Mouse (Mus musculus) heart, embryonic 10.5 days (tissue): Measurements from ENCODE around the gene Pdzd9. TPM values are rescaled to one million over a fixed set of nuclear protein-coding genes. Genes with fewer than 3 reads are reported as not detected.

Experiments
- DNase-seq: peaks from one replicate; pipeline ENCODE4 v3.0.0-alpha.2; 2017; ENCODE audit warnings: low spot score
- H3K27ac ChIP-seq: fragments of 300-500 bp; sonication (generic); 2 replicates; pipeline ENCODE4 v1.5.1; 2016; ENCODE audit warnings: mild to moderate bottlenecking
- H3K27me3 ChIP-seq: fragments of 300-500 bp; sonication (generic); 2 replicates; pipeline ENCODE4 v1.6.1; 2016; ENCODE audit warnings: mild to moderate bottlenecking; ENCODE audit not compliant: poor library complexity, insufficient read depth, severe bottlenecking
- H3K36me3 ChIP-seq: fragments of 300-500 bp; sonication (generic); 2 replicates; pipeline ENCODE4 v1.6.1; 2016; ENCODE audit warnings: mild to moderate bottlenecking, moderate library complexity
- H3K4me1 ChIP-seq: fragments of 300-500 bp; sonication (generic); 2 replicates; pipeline ENCODE4 v1.6.1; 2016; ENCODE audit warnings: mild to moderate bottlenecking
- H3K4me3 ChIP-seq: fragments of 300-500 bp; sonication (generic); 2 replicates; pipeline ENCODE4 v1.5.1; 2016; ENCODE audit warnings: mild to moderate bottlenecking, moderate library complexity
- H3K9me3 ChIP-seq: fragments of 300-500 bp; sonication (generic); 2 replicates; pipeline ENCODE4 v1.6.1; 2016; ENCODE audit warnings: mild to moderate bottlenecking, moderate library complexity
- WGBS: fragments of 180-500 bp; shearing (Covaris S2); methylation state at CpG from one replicate; pipeline ENCODE4 v1.1.7; 2016; 5-methylcytosine and 5-hydroxymethylcytosine counted together
- polyA plus RNA-seq: library from polyadenylated mRNA; unstranded; fragments of >200 nt; fragmentation: Nextera tagmentation; extraction: Ambion mirVana; gene quantifications from 2 replicates; pipeline ENCODE4 v1.2.1, GENCODE M21; 2016

Pdzd9 gene
- polyA plus RNA-seq, 1 experiment from 2014 or later: 0.40 TPM

DNA sequence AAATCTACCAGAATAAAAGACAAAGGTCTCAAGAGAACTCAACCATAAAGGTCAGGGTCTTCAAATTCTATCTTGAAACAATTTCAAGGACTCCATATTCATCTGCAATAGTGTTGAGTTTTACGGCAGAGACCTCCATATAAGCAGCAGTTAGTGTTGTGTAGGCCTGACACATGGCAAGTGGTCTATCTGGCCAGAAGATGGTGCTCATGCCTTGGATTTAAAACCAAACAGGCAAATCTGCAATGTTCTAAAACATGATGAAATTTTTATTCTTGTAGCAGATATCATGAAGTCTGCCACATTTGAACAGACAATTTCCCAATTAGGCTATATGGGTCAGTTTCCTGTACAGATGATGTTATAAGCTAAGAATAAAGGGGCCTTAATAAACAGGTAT is 37.6 kb downstream of the Pdzd9 start:
- no peak for DNase-seq
- WGBS: 67% methylated on average over 1 of the region's 1 CpGs
- H3K27ac ChIP-seq: no peak overlapping the region
- H3K27me3 ChIP-seq: no peaks in the 10 kb centered on the region
- H3K36me3 ChIP-seq: peaks cover 2% of the 10 kb centered on the region; the same call in 1 of the 2 replicates
- H3K9me3 ChIP-seq: no peaks in the 10 kb centered on the region
- no peak overlapping the region for H3K4me3 ChIP-seq
- peaks cover 9% of the 10 kb centered on the region for H3K4me1 ChIP-seq

DNA sequence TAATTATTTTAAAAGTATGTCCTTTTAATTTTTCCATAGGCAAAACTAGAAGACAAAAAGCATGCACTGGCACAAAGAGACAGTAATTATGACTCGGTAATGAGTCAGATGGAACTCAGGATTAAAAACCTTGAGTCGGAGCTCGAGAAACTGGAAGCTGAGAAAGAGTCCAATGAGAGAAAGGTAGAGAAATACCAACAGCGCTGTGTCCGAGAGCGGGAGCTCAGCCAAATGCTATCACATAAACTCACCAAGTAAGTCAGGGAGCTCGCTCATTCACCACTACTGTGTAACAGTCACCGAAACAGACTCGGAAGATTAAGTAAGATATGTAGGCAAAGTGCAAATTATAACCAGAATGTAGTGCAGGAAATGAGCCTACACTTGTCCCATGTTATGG is 49.3 kb downstream of the Pdzd9 start:
- Histone ChIP-seq H3K27me3 (no peaks in the 10 kb centered on the region), H3K4me3 (no peak overlapping the region), H3K9me3 (no peaks in the 10 kb centered on the region), H3K4me1 (no peaks in the 10 kb centered on the region), H3K36me3 (no peaks in the 10 kb centered on the region), H3K27ac (no peak overlapping the region)
- no peak for DNase-seq
- 87% methylated on average over 9 of the region's 9 CpGs for WGBS

DNA sequence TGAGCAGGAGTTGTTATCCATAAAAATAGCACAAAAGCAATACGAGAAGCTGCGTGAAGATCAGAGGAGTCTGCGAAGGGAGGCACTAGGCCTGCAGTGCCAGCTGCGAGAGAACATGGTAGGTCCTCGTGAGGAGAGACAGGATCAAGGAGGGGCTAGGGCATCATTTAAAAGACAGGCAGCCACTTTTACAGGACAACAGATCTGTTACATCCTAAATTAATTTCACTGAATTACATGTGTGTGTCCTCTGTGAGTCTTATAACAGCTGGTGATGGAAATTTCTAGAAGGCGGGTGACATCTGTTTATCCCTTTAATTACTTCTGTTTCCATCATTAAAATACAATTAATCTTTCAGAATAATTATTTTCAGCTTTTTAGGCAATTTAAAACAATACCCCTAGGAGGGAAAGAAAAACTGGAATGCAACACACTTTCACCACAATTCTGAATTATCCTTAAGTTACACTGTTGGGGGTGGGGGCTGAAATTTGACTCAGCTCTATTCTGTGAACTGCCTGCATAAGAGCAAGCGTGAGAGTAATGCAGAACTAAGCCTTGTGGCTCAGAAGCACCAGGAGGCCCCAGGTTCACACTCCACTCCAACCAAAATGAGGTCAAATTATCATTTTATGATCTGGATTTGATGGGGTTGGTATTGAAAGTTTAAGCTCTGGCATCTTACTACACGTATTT is 49.9 kb downstream of the Pdzd9 start:
- Histone ChIP-seq H3K4me1 (no peaks in the 10 kb centered on the region), H3K36me3 (no peaks in the 10 kb centered on the region), H3K27ac (no peak overlapping the region), H3K4me3 (no peak overlapping the region), H3K27me3 (no peaks in the 10 kb centered on the region), H3K9me3 (no peaks in the 10 kb centered on the region)
- WGBS: 77% methylated on average over 8 of the region's 8 CpGs
- no peak for DNase-seq

Other genes starting within 250 kb of the Pdzd9 start
- gene Uqcrc2, start 35.2 kb downstream of the Pdzd9 start, polyA plus RNA-seq: 310 and 390 TPM in 2 replicates
- 11.5 and 12.5 TPM in 2 replicates for gene Mosmo, start 7.3 kb upstream of the Pdzd9 start, polyA plus RNA-seq
- gene Vwa3a, start 69.0 kb upstream of the Pdzd9 start, polyA plus RNA-seq: 0.39 and 0.60 TPM in 2 replicates
- gene Gm5737, start 142.0 kb upstream of the Pdzd9 start, polyA plus RNA-seq: not detected in 2 replicates
- gene Eef2k, start 172.5 kb upstream of the Pdzd9 start, polyA plus RNA-seq: 16.3 and 17.3 TPM in 2 replicates
- 32.3 and 36.9 TPM in 2 replicates for gene Polr3e, start 247.4 kb upstream of the Pdzd9 start, polyA plus RNA-seq